Mouse (Mus musculus) fat pad, adult 2 months (tissue): ENCODE measurements around the gene Eef1akmt2.

Experiments
- DNase-seq: peaks from one replicate; pipeline ENCODE4 v3.0.0-alpha.2; 2011; ENCODE audit warnings: low read depth, low spot score; ENCODE audit errors: extremely low read depth

Eef1akmt2 gene

DNA sequence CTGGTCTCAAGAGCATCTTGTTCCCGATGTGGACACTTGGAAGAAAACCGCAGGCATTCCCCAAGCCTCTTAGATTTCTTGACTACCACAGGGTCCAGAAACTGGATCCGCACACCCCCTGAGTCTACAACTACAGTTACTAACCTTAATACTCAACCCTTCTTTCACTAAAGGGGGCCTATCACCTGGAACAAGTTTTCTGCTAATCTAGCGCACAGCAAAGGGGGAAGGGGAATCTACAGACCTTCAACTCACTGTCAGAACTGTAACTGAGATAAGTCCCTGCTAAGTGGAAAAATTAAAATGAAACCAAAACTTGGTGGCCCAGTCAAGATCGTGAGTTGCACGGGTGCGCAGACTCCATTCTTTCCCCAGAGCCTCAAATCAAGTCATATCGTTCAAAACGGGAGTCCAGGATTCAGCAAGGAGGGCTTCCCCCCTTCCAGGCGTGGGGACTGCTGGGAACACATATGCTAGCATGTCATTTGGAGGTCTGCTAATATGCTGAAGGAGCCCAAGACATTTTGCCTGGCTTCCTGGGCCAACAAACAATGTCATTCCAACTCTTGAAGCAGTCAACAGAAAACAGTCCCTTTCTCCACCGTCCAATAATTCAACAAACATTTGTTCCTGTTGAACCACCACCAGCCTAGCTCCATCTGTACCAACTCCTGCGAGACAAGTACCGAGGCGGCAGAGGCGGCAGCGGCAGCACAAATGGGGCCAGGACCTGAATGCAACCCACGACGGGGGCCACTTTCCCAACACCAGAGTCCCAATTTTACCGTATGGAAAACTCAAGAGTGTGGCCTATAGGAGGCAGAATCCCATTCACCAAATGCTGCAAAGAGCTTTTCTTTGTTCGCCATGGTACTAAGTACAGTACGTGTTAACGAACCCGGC lies 40.5 kb downstream of the Eef1akmt2 start:
- DNase-seq = no peak

DNA sequence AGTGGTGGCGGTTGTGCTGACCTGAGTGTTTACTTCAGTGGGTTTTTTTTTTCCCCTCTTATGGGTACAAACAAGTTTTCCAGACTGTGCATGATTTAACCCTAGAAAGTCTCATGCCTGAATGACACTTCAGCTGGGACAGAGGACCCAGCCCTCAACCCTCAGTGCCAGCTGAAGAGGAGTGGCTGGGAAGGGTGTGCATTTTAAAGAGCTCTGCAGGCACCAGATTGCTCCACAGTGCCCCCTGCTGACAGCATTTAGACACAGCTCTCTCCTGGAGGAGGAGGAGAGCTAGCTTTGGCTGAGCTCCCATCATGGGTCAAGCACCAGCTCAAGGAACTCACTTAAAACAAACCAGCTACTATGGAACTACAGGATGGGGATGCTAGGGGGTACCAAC lies 41.6 kb downstream of the Eef1akmt2 start:
- DNase-seq = no peak

GRCm38 (mm10) chr7:132810368-132810767 lies 42.1 kb downstream of the Eef1akmt2 start:
- DNase-seq = no peak

GRCm38 (mm10) chr7:132809721-132810120 lies 42.8 kb downstream of the Eef1akmt2 start:
- DNase-seq = no peak

- DNase-seq = no peak
Measured at GRCm38 (mm10) chr7:132808841-132809682, 43.4 kb downstream of the Eef1akmt2 start.

- DNase-seq = no peak
Measured at GRCm38 (mm10) chr7:132808051-132808796, 44.2 kb downstream of the Eef1akmt2 start.

DNA sequence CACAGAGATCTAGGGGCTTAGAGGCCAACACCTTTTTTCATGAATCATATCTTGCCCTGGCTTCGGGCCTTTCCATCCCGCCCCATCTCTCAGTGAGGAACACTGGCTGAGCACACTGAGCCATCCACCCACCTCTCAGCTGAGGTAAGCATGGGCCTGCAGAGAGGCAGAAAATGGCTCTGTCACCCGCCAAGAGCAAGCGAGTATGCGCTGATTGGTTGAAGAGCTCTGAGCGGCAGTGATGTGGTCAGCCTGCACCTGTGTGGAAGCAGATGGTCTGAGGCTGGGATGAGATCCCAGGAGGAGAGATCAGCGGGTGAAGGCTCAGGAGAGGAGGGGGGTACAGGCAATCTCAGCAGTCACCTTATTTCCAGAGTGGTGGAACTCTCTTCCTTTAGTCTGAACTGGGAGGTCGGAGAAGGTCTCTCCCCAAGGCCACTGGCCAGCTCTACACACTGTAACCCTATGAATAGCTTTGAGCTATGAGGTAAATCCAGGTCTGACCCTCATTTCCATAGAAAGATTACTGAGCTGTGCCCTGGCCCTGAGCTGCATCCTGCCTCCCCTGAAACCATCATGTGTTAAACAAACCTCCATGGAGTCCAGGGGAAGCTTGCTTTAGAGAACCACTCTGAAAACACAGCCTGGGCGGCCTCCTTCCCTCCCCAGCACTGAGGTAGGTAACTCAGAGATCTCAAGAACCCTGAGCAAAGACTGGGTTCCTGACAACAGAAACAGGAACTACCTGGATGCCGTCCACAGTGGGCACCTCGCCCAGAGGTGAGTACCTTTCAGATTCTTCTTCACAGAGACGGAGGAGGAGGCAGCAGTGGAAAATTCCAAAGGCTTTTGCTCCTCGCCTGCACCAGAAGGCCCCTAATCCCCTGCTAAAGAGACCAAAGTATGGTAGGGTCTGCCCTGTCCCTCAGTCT lies 45.3 kb downstream of the Eef1akmt2 start:
- DNase-seq = no peak

- no peak for DNase-seq
Measured at GRCm38 (mm10) chr7:132806286-132806685, 46.2 kb downstream of the Eef1akmt2 start.

DNA sequence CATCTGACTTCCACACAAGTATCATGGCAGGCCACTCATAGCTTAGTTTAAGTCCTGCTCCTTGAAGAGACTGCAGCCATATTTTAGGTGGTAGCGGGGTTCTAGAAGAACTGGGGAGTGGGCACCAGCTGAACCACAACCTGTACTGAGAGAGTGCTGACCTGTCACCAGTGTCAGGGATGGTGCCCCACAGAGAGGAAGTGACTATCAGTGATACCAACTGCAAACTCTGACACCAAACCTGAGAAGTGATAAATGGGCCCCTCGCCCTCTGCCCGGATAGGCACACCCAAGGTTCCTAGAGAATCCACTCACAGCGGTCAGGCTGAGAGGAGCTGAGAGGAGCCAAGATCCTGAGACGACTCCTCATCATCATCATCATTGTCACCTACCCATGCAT lies 47.5 kb downstream of the Eef1akmt2 start:
- no peak for DNase-seq

GRCm38 (mm10) chr7:132804461-132804860 lies 48.0 kb downstream of the Eef1akmt2 start:
- DNase-seq = no peak

DNA sequence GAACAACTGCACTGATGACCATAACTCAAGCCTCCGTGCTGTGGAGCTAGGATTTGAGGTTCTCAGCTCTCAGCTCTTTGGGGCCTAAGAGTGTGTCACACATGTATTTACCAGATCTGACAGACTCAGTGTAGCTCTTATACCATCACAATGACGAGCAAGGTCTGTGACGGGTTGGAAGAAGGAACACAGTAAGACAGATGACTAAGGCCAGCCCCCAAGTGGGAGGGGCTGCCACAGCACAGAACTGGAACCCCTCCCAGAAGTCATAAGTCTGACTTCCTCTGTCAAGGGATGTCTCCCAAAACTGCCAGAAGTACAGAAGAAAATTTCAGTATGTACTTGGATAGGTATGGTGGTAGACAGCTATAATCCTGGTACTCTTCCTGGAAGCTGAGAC lies 48.5 kb downstream of the Eef1akmt2 start:
- DNase-seq = no peak

DNA sequence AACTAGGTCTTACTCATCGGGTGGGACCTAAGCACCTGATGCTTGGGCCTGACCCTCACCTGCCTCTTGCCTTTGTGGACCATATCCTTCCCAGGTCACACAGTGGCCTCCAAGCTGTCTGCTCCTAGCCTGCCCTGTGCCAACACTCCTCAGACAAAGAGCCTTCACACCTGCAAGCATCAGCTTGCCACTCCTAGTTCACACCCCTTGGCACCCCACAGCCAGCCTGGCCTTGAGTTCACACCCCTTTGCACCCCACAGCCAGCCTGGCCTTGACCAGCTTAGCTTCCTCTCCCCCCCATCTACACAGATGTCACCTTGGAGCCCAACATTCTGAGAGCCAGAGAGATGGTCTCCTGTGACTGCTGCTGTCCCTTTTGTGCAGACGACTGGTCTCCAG lies 49.1 kb downstream of the Eef1akmt2 start:
- DNase-seq = no peak

GRCm38 (mm10) chr7:132802691-132803090 lies 49.8 kb downstream of the Eef1akmt2 start:
- no peak for DNase-seq

DNA sequence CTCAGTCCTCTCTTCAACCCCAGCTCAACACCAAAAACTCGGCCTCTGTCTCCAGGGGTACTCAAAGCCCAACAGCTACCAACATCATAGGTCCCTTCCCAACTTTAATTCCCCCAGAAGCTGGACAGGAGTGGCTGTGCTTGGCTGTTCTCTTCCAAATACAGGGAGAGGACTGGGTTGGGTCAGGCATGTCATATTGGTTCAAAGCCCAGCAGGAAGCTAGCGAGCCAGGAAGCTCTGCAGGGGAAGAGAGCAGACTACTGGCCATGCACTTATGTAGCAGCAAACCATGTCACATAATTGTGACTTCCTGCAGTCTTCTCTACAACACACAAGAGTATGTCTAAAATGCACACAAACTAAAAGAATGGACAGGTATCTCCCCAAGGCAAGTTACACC lies 50.4 kb downstream of the Eef1akmt2 start:
- DNase-seq = no peak

GRCm38 (mm10) chr7:132801509-132801908 lies 51.0 kb downstream of the Eef1akmt2 start:
- DNase-seq = no peak

GRCm38 (mm10) chr7:132800868-132801267 lies 51.6 kb downstream of the Eef1akmt2 start:
- no peak for DNase-seq

- no peak for DNase-seq
Measured at GRCm38 (mm10) chr7:132799119-132800016, 53.1 kb downstream of the Eef1akmt2 start.

- DNase-seq = no peak
Measured at GRCm38 (mm10) chr7:132795141-132795540, 57.3 kb downstream of the Eef1akmt2 start.

- DNase-seq = no peak
Measured at GRCm38 (mm10) chr7:132793467-132793866, 59.0 kb downstream of the Eef1akmt2 start.
